Mouse (Mus musculus) embryonic fibroblast, embryonic 13.5 days (primary cell): ENCODE measurements at regions not wholly inside any gene's neighbourhood (a gene's known extent, or its start where the extent isn't known, plus 50 kb on each side); places are given as distances from the start of the nearest gene placed in this dataset.

ENCODE experiments used
- CTCF ChIP-seq: IDR thresholded peaks from 2 replicates; pipeline ENCODE4 v1.5.1; 2011; ENCODE audit warnings: mild to moderate bottlenecking, control low read depth, low read length, moderate library complexity, borderline replicate concordance; ENCODE audit not compliant: insufficient read depth
- POLR2A ChIP-seq: IDR thresholded peaks from 2 replicates; pipeline ENCODE4 v1.6.1; 2011; ENCODE audit warnings: low read depth, mild to moderate bottlenecking, control low read depth, low read length, moderate library complexity

GRCm38 (mm10) chr15:91916946-91917345, 78.9 kb downstream of the Smgc start:
- TF ChIP-seq POLR2A (no peak), CTCF (no peak)
